Mouse (Mus musculus) lung, postnatal 25 days (tissue): ENCODE results near the gene Taar6.

Experiments
- DNase-seq: peaks from one replicate; pipeline ENCODE4 v3.0.0; 2022; ENCODE audit warnings: low spot score

The Taar6 gene

DNA sequence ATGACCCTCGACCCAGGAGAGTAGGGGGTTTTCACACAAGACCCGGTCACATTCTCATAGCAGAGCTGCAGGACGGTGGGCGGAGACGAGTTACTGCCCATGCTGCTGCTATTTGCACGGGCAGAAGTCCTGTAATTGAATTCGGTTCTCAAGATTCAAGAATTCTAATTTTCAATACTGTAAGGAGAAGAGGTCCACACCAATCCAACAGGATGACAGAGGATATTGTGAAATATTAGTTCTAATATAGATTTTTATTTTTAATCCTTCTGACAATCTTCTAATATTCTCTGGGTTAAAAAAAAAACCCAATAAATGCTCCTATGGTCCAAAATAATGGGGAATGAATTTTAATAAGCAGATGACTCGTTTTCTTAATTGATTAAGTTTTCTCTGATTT lies at the start of gene Taar6:
Gene Taar6, minus strand, starts transcription at position 101 of the 400 bp plus-strand sequence.
- no peak for DNase-seq

DNA sequence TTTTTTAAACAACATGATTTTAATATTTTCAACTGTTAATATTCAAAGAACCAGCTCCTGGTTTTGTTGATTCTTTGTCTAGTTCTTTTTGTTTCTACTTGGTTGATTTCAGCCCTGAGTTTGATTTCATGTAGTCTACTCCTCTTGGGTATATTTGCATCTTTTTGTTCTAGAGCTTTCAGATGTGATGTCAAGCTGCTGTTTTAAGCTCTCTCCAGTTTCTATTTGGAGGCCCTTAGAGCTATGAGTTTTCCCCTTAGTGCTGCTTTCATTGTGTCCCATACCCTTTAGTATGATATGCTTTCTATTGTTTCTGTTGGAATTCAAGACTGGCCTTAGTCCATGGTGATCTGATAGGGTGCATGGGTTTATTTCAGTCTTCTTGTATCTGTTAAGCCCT lies 45.9 kb upstream of the Taar6 start:
- DNase-seq = no peak

DNA sequence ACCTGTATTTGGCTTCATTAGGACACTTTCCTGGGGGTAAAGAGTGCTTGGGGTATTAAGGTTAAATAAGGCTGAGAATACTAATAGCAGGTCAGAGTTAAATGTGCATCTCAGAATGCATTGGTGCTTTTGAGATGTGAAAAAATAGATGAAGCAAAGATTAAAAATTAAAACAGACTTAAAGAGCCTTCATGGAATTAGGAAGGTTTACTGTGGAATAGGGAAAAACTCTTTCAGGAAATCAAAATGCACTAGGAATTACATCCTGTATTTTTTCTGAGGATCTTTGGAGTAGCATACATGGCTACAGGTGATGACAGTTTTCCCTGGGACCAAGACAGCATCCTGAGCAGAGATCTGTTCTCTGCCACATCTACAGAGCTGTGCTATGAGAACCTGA lies 41.5 kb upstream of the Taar6 start, which contains the start of gene Taar7d:
Gene Taar7d, plus strand, starts transcription at position 301 of the 400 bp plus-strand sequence.
- no peak for DNase-seq

DNA sequence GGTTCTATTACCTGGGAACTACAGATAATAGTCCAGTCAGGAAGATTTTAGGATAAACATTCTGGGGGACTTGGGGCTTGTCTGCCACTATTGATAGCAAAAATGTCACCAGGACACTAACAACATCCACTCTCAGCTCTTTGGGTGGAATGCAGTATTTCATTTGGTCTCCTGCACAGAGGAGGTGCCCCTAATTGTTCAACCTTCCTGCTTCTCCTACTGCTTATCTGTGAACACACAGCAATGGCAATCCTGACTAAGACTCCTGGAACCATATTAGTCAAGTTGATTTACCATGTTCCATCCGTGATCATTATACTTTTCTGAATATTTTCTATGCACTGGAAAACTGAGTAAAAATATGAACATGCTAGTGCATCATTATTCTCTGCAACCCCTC lies 22.7 kb upstream of the Taar6 start:
- no peak for DNase-seq

DNA sequence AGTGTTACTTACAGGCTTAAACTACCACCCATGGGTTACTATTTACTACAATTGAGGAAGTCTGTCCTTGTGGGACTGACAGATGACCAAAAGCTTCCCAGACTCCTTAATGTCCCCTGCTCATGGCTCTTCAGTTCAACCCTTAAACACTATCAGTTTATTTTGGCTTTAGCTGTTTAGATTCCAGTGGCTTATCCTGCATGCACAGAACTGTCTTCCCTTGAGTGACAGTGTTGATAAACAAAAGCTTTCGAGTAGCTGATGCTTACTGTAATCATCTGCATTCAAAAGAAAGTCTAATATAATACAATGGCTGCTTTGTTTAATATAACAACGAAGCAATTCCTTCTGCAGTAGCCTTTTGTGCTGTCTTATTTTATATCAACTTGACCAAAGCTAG lies 21.6 kb upstream of the Taar6 start:
- no peak for DNase-seq

DNA sequence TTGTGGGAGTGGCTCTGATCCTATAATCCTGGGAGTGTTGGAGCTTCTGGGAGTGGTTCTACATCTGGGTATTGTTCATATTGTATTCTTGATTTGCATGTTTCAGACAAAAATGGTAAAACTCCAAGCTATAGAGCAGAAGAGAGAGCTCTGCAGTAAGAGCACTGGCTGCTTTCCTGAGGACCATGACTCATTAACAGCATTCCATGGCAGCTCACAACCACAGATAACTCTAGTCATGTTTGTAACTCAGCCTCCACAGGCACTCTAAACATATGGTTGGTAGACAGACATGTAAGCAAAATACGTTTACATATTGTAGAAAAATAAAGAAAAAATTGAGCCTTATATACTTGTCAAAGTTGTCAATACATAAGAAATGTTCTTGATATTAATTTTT lies 21.0 kb upstream of the Taar6 start:
- DNase-seq = no peak

DNA sequence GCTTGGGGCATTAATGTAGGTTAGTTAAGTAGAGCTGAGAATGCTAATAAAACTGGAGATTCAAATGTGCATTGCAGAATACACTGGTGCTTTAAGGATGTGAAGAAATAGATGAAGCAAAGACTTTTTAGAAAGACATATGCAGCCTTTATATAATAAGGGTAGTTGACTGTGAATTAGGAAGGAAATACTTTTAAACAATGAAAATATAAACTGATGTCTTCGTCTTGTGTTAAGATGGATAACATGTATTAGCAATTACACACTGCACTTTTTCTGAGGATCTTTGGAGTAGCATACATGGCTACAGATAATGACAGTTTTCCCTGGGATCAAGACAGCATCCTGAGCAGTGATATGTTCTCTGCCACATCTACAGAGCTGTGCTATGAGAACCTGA lies 14.2 kb upstream of the Taar6 start, which contains the start of gene Taar7b:
Gene Taar7b, plus strand, starts transcription at position 301 of the 400 bp plus-strand sequence.
- DNase-seq = no peak

DNA sequence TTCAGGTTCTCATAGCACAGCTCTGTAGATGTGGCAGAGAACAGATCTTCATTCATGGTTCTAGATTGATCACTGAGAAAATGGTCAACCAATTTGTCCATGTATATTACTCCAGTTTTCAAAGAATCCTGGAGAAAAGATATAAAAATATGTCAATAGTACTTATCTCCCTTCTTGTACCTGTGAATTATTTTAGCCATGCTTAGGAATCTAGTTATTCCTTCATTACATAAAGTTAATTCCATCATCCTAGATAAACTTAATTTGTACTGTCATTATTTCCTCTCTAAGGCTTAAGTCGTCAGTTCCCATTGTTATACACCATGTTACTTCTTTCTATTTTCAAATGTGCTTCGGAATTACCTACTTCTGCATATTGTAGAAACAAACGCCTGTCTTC lies 7.9 kb upstream of the Taar6 start, which contains the start of gene Taar7a:
Gene Taar7a, minus strand, starts transcription at position 101 of the 400 bp plus-strand sequence.
- DNase-seq = no peak

DNA sequence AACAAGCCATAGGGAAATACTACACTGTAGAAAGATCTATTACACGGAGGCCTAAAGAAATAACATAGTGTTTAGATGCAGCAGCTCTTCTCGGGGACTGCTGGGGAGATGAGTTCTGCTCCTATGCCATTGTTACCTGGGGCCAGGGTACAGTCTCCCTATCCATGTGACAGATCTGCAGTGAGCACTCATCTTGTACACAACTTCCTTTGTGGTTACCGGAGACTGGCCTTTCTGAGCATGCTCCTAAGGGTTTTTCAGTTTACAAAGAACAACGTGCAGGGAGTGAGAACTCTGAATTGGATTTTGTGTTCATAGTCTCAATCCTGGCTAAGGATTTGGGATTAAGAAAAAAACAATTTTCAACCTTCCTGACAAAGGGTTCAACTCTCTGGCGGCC lies 973 bp upstream of the Taar6 start:
- no peak for DNase-seq

DNA sequence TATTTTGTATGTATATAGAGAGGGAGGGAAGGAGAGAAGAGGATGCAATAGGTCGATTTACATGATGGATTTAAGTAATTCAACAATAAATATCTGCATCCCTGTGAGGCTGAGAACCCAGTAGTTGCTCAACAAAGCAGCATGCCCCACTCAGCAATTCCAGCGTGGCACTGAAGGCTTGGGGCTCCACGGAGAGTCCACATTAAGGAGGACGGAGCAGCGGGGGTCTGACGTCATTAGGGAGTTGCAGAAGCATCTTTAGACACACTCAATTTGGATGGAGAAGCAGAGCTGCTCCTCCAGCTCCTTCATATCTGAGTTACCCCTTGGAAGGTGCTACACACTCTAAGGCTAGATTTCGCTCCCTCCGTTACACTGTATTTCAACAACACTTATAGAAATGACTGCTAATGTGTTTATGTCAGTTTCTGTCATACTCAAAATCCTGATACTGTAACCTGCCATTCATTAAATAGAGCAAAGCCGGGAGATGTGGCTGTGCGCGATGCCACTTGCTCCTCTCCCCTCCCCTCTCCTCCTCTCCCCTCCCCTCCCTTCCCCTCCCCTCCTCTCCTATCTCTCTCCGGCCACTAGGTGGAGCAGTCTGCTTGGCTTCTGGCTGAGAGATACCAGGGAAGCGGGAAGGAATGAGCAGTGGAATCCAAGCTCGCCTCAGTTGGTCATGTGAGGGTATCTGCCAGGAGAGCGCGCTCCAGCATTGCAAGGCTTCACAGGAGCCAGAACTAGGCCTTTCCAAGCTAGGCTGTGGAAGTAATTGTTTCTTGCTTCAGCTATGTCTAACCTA lies 6.3 kb downstream of the Taar6 start:
- DNase-seq = peak; percentile 61

DNA sequence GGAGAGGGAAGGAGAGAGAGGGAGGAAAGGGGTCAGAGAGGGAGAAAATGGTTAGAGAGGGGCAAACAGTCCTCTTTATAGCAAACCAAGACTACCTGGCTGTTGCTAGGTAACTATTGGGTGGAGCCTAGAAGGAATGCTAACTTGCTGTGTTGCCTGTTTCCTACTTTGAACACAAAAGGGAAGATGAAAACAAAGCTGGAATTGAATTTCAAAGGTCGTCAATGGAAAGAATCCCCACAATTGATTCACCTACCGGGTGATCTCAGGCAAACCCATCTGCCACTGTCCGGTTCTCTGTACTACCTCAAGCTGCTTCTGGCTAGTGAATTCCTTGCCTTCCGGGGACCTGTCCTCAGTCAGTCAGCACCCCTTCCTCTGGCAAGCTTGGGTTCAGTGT lies 7.5 kb downstream of the Taar6 start:
- no peak for DNase-seq

DNA sequence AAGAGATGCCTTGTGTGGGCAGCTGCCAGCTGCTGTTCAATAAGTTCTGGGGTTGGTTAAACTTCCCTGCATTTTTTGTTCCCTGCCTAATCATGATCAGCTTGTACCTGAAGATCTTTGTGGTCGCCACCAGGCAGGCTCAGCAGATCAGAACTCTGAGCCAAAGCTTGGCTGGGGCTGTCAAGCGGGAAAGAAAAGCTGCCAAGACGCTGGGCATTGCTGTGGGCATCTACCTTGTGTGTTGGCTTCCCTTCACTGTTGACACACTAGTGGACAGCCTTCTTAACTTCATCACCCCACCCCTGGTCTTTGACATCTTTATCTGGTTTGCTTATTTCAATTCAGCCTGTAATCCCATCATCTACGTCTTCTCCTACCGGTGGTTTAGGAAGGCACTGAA lies 14.2 kb downstream of the Taar6 start:
- DNase-seq = no peak

DNA sequence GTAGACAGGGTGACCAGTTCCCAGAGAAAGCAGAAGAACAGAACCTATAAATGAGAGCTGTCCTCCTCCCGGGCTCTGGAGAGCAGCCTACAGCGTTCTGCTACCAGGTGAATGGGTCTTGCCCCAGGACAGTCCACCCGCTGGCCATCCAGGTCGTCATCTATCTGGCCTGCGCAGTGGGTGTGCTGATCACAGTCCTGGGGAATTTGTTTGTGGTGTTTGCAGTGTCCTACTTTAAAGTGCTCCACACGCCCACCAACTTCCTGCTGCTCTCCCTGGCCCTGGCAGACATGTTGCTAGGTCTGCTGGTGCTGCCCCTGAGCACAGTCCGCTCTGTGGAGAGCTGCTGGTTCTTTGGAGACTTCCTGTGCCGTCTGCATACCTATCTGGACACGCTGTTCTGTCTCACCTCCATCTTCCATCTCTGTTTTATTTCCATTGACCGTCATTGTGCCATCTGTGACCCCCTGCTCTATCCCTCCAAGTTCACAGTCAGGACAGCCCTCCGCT lies 14.7 kb downstream of the Taar6 start, which contains the start of gene Taar5:
Gene Taar5, plus strand, starts transcription at position 51 of the 510 bp plus-strand sequence.
- no peak for DNase-seq

DNA sequence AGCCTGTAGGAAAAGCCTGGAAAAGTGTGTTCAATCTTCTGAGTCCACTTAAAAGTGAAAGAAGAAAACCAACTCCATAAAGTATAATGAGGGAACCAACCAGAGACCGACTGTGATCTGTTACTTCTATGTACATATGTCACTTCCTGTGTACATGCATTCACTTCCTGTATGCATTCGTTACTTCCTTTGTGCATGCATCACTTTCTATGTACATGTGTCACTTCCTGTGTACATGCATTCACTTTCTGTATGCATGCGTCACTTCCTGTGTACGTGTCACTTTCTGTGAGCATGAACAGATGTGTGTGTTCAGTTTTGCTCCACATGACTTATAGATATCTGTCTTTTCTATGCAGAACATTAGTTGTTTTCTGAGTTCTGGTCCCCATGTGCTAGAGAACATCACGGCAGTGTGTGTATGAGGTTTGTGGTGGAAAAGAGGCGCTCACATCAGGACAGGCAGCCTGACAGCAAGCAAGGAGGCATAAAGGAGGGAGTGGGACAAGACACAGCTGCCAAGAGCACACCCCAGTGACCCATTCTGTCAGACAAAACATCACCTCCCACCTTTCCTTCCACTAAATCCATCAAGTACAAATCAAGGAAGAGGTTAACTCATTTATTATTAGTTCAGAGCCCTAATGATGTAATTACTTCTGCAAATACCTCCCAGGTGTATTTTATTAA lies 20.4 kb downstream of the Taar6 start:
- DNase-seq = no peak

DNA sequence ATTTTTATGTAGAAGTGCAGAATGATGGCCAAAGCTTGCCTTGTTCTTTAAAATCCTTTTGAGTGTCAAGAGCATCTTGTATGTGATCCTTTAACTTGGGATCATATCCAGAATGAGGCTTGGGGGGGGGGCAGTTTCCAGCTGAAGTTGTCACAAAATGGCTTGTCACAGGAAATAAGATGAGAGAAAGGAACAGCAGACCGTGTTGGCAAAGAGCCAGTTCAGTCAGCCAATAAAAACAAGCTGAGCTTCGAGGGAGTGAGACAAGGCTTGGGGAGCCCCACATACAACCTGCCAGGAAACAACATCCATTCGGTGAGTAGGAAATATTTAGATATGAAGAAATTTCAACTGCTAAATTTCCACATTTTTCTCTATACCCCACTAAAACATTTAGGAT lies 22.0 kb downstream of the Taar6 start:
- DNase-seq = no peak

DNA sequence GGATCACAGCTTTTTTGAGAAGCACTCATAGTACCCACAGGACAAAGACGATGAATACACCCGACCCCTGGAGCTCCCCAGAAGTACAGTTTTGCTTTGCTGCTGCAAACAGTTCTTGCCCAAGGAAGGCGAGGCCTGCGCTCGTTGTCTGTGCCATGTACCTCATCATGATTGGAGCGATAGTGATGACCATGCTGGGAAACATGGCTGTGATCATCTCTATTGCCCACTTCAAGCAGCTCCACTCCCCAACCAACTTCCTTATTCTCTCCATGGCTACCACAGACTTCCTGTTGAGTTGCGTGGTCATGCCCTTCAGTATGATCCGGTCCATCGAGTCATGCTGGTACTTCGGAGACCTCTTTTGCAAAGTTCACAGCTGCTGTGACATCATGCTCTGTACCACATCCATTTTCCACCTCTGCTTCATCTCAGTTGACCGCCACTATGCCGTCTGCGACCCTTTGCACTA lies 25.0 kb downstream of the Taar6 start, which contains the start of gene Taar4:
Gene Taar4, plus strand, starts transcription at position 51 of the 472 bp plus-strand sequence.
- DNase-seq = no peak

DNA sequence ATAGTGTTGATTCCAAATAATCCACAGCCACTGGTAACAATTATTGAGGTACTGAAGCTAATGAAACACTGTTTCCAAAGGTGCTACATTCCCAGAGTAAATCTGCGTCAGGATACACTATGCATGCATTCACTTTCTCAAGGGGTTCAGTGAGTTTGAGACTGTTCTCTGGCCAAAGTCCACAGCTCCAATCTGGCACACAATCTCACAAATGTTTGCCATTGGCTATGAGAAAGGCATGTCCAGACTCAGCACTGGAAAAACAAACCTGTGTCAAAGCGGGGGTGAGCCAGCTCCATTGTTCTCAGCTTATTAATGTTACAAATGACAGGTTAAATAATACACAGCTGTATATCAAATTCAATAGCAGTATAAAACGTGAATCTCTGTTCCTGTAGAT lies 26.4 kb downstream of the Taar6 start:
- peak; percentile 16 for DNase-seq

DNA sequence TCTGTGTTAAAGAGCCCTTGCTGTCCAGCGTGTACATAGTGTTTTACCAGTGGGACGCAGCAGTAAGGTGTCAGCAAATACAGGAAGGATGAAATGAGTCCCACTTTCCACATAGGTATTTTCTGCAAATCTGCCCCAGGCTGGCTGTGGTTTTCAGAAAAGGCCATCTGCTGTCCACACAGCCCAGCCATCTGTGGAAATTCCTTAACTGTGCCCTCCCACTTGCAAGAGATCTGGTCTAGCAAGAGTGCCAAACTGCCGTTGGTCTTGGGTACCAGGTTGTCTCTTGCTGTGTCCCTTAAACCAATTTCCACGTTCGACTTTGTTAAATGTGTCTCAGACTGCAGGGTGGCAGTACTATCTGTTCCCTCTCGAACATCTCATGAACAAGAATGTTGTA lies 33.7 kb downstream of the Taar6 start:
- no peak for DNase-seq

DNA sequence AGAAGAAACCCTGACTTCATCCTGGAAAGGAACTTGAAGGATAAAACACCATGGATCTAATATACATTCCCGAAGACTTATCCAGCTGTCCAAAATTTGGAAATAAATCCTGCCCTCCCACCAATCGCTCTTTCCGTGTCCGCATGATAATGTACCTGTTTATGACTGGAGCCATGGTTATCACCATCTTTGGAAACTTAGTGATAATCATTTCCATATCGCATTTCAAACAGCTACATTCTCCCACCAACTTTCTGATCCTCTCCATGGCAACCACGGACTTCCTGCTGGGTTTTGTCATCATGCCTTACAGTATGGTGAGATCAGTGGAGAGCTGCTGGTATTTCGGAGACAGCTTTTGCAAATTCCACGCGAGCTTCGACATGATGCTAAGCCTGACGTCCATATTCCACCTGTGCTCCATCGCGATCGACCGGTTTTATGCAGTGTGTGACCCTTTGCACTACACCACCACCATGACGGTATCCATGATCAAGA lies 35.9 kb downstream of the Taar6 start, which contains the start of gene Taar3:
Gene Taar3, plus strand, starts transcription at position 51 of the 498 bp plus-strand sequence.
- DNase-seq = no peak

DNA sequence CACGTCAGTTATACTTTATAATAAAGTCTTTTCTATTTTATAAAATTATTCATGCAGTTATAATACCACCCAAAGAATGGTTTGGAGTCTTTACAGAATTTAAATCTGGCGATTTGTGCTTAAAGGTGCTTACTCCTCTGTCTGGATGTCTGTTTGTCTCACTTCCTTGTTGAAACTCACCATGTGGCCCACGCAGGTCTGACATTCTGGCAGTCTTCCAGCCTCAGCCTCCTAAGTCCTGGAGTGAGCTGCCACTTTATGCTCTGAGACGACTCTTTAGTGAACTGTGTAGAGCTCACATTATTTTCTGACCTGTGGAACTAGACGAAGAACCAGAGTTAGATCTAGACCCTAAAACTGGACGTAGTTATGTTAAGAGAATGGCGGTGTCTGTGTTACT lies 37.4 kb downstream of the Taar6 start:
- DNase-seq = no peak

DNA sequence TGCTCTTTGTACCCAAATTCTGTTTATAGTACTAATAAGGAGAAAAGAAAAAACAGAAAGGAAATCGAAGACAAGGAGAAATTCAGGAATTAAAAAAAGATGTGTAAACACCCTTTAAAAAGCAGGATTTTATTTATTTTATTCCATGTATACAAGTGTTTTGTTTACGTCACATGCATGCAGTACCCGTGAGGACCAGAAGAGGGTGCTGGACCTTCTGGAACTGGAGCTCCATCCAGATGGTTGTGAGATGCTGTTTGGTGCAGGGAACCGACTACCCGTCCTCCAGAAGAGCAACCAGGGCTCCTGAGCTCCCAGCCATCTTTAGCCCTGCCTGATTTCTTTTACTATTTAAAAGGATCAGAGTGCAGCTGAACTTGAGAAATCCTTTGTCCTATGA lies 43.0 kb downstream of the Taar6 start:
- DNase-seq = no peak

DNA sequence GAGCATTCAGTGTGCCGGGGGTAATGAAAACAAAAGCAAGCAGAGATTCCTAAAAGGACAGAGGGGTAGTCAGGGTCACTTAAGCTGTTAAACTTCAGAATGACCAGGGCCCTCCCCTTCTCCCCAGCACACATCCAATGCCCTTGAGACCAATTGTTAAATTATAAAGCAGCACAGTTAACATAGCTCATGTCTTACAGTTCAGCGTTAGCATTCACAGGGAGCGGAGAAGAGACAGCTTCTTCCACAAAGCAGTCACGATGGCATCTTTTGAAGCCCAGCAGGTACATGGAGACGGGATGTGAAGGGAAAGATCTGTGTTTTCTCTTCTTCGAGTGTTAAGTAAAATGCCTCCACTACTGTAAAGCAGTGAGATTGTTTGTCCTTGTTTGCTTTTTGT lies 47.1 kb downstream of the Taar6 start, which contains the start of gene Taar2:
Gene Taar2, plus strand, starts transcription at position 261 of the 400 bp plus-strand sequence.
- no peak for DNase-seq
